Mouse (Mus musculus) bone marrow macrophage, adult 2 months (primary cell): Measurements from ENCODE around the gene Phf6.

Source experiments
- CTCF ChIP-seq: IDR thresholded peaks from 2 replicates; pipeline ENCODE4 v1.5.1; 2012; ENCODE audit warnings: low read depth, mild to moderate bottlenecking, low read length, moderate library complexity
- POLR2A ChIP-seq: IDR thresholded peaks from 2 replicates; pipeline ENCODE4 v1.6.1; 2012; ENCODE audit warnings: mild to moderate bottlenecking, low read depth, low read length, borderline replicate concordance

DNA sequence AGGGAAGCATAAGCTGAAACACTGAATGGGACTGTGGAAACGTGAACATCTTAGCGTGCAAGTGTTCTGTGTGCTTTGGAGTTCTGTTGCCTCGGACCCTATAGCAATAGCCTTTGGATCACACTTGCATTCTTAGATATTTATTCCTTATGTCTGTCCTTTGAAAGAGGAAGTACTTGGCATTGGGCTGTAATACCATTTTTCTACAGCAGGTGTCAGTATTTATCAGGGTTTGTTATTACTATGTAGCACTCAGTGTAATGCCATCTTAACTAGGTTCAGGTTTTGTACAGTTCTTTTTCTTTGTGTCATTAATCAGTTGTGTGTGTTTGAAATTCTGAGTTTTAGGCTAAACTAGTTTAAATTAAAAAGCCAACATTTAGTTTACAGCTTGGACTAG, 94.0 kb downstream of the Phf6 start:
- TF ChIP-seq POLR2A (no peak), CTCF (no peak)
